Mouse (Mus musculus) left cerebral cortex, postnatal 36 days (tissue): Measurements from ENCODE around the gene Zdhhc12. TPM values are rescaled to one million over a fixed set of nuclear protein-coding genes. Genes with fewer than 3 reads are reported as not detected.
A peak's percentile ranks its signal among the peaks of the same experiment; 100 is the strongest.

Experiments
- DNase-seq, 2 experiments: peaks; one replicate each; pipeline ENCODE4 v3.0.0; 2021 to 2022; ENCODE audit warnings: low spot score in 2 of 2, mixed read lengths in 1 of 2
- intact Hi-C: fragments of 180-260 bp; cut with DNase I; formaldehyde crosslinking; loops from one replicate; pipeline ENCODE4 v1.15.1; 2025
- total RNA-seq, 2 experiments: library from RNA; stranded (reverse); gene quantifications; 2 replicates each; pipeline ENCODE4 v1.2.3; 2021

The Zdhhc12 gene
- total RNA-seq, 2 experiments from 2014 or later, result 7.2 to 8.6 TPM

- DNase-seq, result no peak
- intact Hi-C loops, result no loop called here
These were observed 14.8 kb upstream of the Zdhhc12 start for GRCm38 (mm10) chr2:30108260-30108659.

GRCm38 (mm10) chr2:30107646-30108045, 14.2 kb upstream of the Zdhhc12 start:
- no peak for DNase-seq
- intact Hi-C loops, result no loop called here

DNA sequence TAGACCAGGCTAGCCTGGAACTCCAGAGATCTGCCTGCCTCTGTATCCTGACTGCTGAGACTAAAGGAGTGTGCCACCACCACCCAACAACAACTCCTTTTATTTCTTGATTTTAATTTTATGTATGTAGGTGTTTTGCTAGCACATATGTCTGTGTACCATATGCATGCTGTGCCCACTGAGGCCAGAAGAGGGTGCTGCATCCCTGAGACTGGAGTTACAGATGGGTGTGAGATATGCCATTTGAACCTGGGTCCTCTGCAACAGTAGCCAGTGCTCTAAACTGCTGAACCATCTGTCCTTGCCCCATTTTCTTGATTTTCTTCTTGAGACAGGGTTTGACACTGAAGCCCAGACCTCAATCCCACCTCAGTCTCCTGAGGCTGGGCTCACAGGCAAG, 12.9 kb upstream of the Zdhhc12 start:
- intact Hi-C loops, result no loop called here

DNA sequence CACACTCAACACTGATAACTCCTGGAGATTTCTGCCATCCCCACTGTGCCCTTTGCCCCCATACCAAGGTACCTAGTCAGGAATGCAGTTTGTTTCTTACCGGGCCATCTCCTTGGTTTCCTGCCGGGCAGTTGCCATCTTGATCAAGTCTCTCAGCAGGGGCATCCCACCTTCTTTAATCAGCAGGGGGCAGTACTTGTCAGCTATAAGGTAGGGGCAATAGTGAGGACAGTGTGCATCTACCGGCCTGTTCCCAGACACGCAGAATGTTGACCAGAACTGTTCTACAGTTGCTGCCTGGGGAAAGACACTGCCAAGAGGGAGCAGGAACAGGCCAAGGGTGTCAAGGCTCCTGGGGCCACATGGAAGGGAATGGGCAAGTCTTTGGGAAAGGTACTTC, 6.8 kb upstream of the Zdhhc12 start:
- DNase-seq, result no peak
- intact Hi-C loops, result no loop called here

More for the DNA sequence above, 12.9 kb upstream of the Zdhhc12 start:
- no peak for DNase-seq

DNA sequence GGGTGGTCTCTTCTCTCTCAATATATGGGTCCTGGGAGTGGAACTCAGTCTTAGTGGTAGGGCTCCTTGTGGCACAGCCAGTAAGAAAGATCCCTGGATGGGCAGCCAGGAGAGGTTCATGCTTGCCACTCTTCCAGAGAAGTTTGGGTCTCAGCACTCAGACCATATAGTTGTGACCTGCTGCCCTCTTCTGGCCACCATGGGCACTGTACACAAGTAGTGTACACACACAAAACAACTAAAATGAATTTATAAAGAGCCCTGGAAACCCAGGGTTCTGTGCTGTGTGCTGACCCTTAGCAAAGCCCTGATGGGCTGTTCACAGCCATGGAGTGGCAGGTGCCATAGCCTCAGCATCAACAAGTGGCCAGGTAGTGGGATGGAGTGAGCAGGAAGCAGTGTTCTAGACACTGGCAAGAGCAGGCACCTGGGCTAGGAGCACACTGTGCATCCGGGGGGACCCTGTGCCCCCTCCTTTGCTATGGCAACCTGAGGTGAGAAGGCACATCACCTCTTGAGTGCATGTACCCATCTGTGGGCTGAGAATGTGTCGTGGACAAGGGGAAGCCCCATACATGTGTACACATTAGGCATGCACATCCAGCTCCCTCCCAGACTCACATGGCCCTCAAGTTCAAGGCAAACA, 2.6 kb upstream of the Zdhhc12 start:
- intact Hi-C loops, result no loop called here
- no peak for DNase-seq

- intact Hi-C loops, result no loop called here
- no peak for DNase-seq
These were observed 750 bp upstream of the Zdhhc12 start for GRCm38 (mm10) chr2:30094208-30094588.

DNA sequence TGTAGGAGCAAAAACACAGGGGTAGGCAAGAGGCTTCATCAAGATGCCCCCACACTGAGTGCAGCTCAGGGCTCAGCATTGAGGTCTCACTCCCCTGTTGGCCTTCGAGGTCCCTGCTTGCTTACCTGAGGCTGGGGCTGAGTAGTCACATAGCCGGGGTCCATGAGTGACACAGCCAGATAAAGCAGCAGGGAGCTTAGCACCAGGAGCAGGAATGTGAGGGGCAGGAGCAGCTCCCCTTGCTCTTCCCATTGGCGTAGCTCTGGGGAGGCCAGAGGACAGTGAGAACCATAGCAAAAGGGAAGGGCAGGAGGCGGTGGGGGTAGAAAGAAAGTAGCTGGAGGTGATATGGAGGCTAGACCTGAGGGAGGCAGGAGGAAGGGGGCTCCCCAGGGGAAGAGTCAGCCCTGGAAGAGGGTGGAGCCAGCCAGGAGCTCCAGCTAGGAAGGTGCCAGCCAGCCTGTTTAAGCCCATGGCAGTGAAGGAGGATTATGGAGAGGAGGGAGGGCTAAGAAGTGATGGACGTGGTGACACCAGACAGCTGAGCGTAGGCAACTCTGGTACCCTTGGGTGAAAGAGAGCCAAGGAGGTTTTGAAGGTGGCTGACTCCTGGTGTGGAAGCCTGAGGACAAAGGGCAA, 1.0 kb downstream of the Zdhhc12 start:
- DNase-seq, result no peak

GRCm38 (mm10) chr2:30091521-30091920, 1.9 kb downstream of the Zdhhc12 start:
- intact Hi-C loops, result no loop called here

More for the DNA sequence above, 1.0 kb downstream of the Zdhhc12 start:
- intact Hi-C loops, result no loop called here

GRCm38 (mm10) chr2:30087310-30087709, 6.1 kb downstream of the Zdhhc12 start:
- intact Hi-C loops, result no loop called here
- DNase-seq, result no peak

More at GRCm38 (mm10) chr2:30091521-30091920, 1.9 kb downstream of the Zdhhc12 start:
- no peak for DNase-seq

- no peak for DNase-seq
- intact Hi-C loops, result no loop called here
These were observed 8.8 kb downstream of the Zdhhc12 start for GRCm38 (mm10) chr2:30084632-30085031.

DNA sequence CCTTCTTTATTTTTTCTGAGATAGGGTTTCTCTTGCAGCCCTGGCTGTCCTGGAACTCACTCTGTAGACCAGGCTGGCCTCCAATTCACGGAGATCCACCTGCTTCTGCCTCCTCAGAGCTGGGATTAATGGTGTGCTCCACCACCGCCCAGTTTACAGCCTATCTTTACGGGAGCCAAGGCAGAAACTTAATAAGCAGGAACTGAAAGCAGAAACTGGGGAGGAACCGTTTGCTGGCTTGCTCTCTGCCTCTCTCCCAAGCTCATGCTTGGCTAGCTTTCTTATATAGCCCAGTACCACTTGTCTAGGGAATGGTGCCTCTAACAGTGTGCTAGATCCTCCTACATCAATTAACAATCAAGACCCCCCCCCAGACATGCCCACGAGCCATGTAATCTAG, 9.3 kb downstream of the Zdhhc12 start:
- no peak for DNase-seq
- intact Hi-C loops, result no loop called here

DNA sequence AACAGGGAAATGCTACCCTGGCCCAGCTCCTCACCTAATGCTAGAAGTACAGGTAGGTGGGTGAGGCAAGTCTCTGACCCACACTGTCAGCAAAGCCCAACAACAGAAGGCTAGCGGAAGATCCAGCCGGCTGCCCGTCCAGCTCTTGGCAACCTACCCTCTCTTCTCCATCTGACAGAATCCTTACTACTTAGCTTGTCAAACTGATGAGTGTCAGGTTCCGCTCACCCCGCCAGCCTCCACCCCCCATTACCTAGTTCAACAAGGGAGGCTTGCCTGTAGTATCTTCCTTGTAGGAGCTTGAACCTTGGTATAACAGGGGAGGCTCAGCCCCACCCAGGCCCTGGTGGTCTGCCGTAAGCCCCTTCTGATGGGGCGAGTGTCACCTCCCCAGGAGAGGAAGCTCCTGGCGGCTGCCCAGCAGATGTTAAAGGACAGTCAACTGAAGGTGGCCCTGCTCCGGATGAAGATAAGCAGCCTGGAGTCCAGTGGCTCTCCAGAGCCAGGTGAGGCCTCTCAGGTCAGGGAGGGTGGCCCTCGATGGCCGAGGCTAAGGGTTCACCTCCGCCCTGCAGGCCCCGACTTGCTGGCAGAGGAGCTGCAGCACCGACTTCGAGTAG, 13.2 kb downstream of the Zdhhc12 start:
- DNase-seq, result no peak
- intact Hi-C loops, result no loop called here

GRCm38 (mm10) chr2:30078760-30079159, 14.7 kb downstream of the Zdhhc12 start:
- intact Hi-C loops, result loop anchor here (10.0 kb wide), 1 partner anchor 86 kb away; no protein-coding TSS in a partner anchor
- no peak for DNase-seq

GRCm38 (mm10) chr2:30078349-30078712, 15.1 kb downstream of the Zdhhc12 start:
- no peak for DNase-seq
- intact Hi-C loops, result loop anchor here (10.0 kb wide), 1 partner anchor 86 kb away; no protein-coding TSS in a partner anchor

DNA sequence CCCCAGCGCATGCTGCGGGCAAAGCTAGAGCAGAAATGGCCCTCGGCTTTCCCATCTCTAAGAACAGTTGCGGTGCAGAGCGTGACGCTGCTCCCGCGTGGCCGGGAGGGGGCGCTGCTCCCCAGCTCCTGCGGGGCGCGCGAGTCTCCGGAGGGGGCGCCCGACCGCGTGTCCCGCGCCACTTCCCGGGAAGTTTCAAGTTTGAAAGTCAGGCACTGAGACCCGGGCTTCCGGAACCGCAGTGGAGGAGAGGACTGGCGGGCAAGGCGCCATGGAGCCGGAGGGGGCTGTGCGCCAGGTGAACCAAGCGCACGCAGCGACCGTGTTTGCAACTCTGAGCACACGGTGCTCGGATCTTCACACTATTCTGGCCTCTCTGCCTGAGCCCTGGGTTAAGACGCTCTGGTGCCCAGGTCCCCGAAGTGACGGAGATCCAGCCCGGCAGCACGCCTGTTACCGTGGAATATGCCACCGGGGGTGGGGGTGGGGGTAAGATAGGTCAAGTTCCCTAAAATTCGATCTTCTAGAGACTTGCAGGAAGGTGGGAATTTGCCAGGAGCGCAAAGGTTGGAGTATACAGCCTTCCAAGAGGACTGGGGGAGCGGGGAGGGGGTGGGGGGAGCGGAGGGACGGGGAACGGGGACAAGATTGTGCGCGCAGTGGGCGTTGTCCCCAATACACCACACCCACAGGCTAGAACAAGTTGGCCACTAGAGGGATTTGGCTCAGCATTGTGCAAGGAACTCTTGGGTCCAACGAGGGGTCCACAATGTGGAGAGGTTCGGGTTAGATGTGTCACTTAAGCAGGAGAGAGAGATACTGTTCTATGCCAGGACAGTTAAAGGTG, 15.7 kb downstream of the Zdhhc12 start, which contains the start of gene Pkn3:
Pkn3 (plus strand) TSS at position 183 of the 847 bp plus-strand sequence.
- DNase-seq, result peak; percentile 72 to 79
- intact Hi-C loops, result loop anchor here (10.0 kb wide), 1 partner anchor 87 kb away; no protein-coding TSS in a partner anchor

DNA sequence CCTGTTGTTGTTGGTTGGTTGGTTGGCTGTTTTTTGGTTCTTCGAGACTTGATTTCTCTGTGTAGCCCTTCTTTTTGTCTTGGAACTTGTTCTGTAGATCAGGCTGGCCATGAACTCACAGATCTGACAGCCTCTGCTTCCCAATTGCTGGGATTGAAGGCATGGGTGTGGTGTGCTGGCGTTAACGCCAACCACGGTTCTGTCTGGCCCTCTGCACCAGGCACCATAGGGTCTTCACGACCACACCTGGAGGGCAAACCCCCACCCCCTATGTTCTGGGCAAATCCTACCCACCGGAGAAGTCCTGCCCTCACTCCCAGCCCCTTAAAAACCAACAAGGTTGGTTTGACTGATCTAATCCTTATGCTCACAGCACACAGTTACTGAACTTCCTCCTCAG, 16.5 kb downstream of the Zdhhc12 start:
- intact Hi-C loops, result loop anchor here (10.0 kb wide), 1 partner anchor 88 kb away; no protein-coding TSS in a partner anchor
- no peak for DNase-seq

GRCm38 (mm10) chr2:30076439-30076838, 17.0 kb downstream of the Zdhhc12 start:
- intact Hi-C loops, result loop anchor here (10.0 kb wide), 1 partner anchor 88 kb away; no protein-coding TSS in a partner anchor
- DNase-seq, result no peak

- no peak for DNase-seq
- intact Hi-C loops, result loop anchor here (10.0 kb wide), 1 partner anchor 89 kb away; no protein-coding TSS in a partner anchor
These were observed 17.8 kb downstream of the Zdhhc12 start for GRCm38 (mm10) chr2:30075625-30076024.

- intact Hi-C loops, result loop anchor here (10.0 kb wide), 1 partner anchor 92 kb away; no protein-coding TSS in a partner anchor
- no peak for DNase-seq
These were observed 20.2 kb downstream of the Zdhhc12 start for GRCm38 (mm10) chr2:30073285-30073684.
